Mouse (Mus musculus) subcutaneous adipose tissue, adult 2 months (tissue): ENCODE data around the gene 4932411N23Rik. TPM values are rescaled to one million over a fixed set of nuclear protein-coding genes. Genes with fewer than 3 reads are reported as not detected.

Experiments
- polyA plus RNA-seq: library from polyadenylated mRNA; depleted of rRNA; stranded (reverse); fragments of >200 nt; gene quantifications from 2 replicates; pipeline ENCODE4 v1.2.3, GENCODE M21; 2012; ENCODE audit warnings: low replicate concordance; rRNA removed

Gene 4932411N23Rik
- polyA plus RNA-seq, result not detected in 2 replicates

GRCm38 (mm10) chrX:126815768-126816167, at the start of gene 4932411N23Rik:
Gene 4932411N23Rik, minus strand, starts transcription at chrX:126815868.

Other genes with a start within 250 kb of the 4932411N23Rik start
- not detected in 2 replicates for gene Gm382, start 224.1 kb upstream of the 4932411N23Rik start, polyA plus RNA-seq